Mouse (Mus musculus) forebrain, embryonic 12.5 days (tissue): ENCODE measurements around the gene Cbx6. TPM values are rescaled to one million over a fixed set of nuclear protein-coding genes. Genes with fewer than 3 reads are reported as not detected.

Source experiments
- ATAC-seq: fragments of 200-750 bp; cut with Nextera tagmentation; 2 replicates; pipeline ENCODE4 v1.8.0; 2017; ENCODE audit warnings: moderate TSS enrichment; ENCODE audit not compliant: low FRiP score
- H3K27ac ChIP-seq: fragments of 300-500 bp; sonication (generic); 2 replicates; pipeline ENCODE4 v1.5.1; 2016; ENCODE audit warnings: mild to moderate bottlenecking
- H3K27me3 ChIP-seq: fragments of 300-500 bp; sonication (generic); 2 replicates; pipeline ENCODE4 v1.6.1; 2016; ENCODE audit warnings: mild to moderate bottlenecking
- H3K36me3 ChIP-seq: fragments of 300-500 bp; sonication (generic); replicated peaks from 2 replicates; pipeline ENCODE4 v1.6.1; 2016; ENCODE audit warnings: mild to moderate bottlenecking
- H3K4me1 ChIP-seq: fragments of 300-500 bp; sonication (generic); 2 replicates; pipeline ENCODE4 v1.6.1; 2016
- H3K4me2 ChIP-seq: fragments of 300-500 bp; sonication (generic); 2 replicates; pipeline ENCODE4 v1.6.1; 2016; ENCODE audit warnings: mild to moderate bottlenecking, moderate library complexity
- H3K4me3 ChIP-seq: fragments of 300-500 bp; sonication (generic); replicated peaks from 2 replicates; pipeline ENCODE4 v1.5.1; 2016; ENCODE audit warnings: mild to moderate bottlenecking
- H3K9ac ChIP-seq: fragments of 300-500 bp; sonication (generic); 2 replicates; pipeline ENCODE4 v1.6.1; 2016; ENCODE audit warnings: mild to moderate bottlenecking
- H3K9me3 ChIP-seq: fragments of 300-500 bp; sonication (generic); 2 replicates; pipeline ENCODE4 v1.6.1; 2016
- WGBS: fragments of 180-500 bp; shearing (Covaris S2); methylation state at CpG from one replicate; pipeline ENCODE4 v1.1.7; 2016; 5-methylcytosine and 5-hydroxymethylcytosine counted together
- polyA plus RNA-seq: library from polyadenylated mRNA; unstranded; fragments of >200 nt; fragmentation: Nextera tagmentation; extraction: Ambion mirVana; gene quantifications from 2 replicates; pipeline ENCODE4 v1.2.1, GENCODE M21; 2016

The Cbx6 gene
- polyA plus RNA-seq, 1 experiment from 2014 or later = 31.5 TPM

GRCm38 (mm10) chr15:79797680-79798079 is 36.8 kb downstream of the Cbx6 start:
- Histone ChIP-seq H3K27ac (no peak overlapping the region), H3K9ac (no peak overlapping the region), H3K4me1 (peaks cover under 1% of the 10 kb centered on the region; the same call in 1 of the 2 replicates), H3K4me3 (no peak overlapping the region), H3K4me2 (no peak overlapping the region), H3K9me3 (no peaks in the 10 kb centered on the region), H3K36me3 (no peaks in the 10 kb centered on the region), H3K27me3 (peaks cover 28% of the 10 kb centered on the region)
- 87% methylated on average over 8 of the region's 8 CpGs for WGBS
- no peak for ATAC-seq

GRCm38 (mm10) chr15:79797096-79797495 is 37.4 kb downstream of the Cbx6 start:
- Histone ChIP-seq H3K9ac (no peak overlapping the region), H3K27ac (no peak overlapping the region), H3K4me3 (no peak overlapping the region), H3K4me2 (no peak overlapping the region), H3K36me3 (no peaks in the 10 kb centered on the region), H3K9me3 (no peaks in the 10 kb centered on the region), H3K27me3 (peaks cover 27% of the 10 kb centered on the region), H3K4me1 (peaks cover 3% of the 10 kb centered on the region; the same call in 1 of the 2 replicates)
- 88% methylated on average over 7 of the region's 7 CpGs for WGBS
- ATAC-seq = no peak

GRCm38 (mm10) chr15:79796256-79796655 is 38.2 kb downstream of the Cbx6 start:
- no peak for ATAC-seq
- no peak overlapping the region for H3K9ac ChIP-seq
- no peak overlapping the region for H3K4me3 ChIP-seq
- no peaks in the 10 kb centered on the region for H3K36me3 ChIP-seq
- peaks cover 23% of the 10 kb centered on the region; the same call in 1 of the 2 replicates for H3K27me3 ChIP-seq
- H3K9me3 ChIP-seq = no peaks in the 10 kb centered on the region
- H3K4me1 ChIP-seq = peaks cover 5% of the 10 kb centered on the region
- no peak overlapping the region for H3K27ac ChIP-seq
- 90% methylated on average over 12 of the region's 12 CpGs for WGBS
- H3K4me2 ChIP-seq = no peak overlapping the region

- WGBS = 38% methylated on average over 20 of the region's 20 CpGs
- Histone ChIP-seq H3K4me2 (no peak overlapping the region), H3K4me3 (no peak overlapping the region), H3K9ac (no peak overlapping the region), H3K27ac (no peak overlapping the region), H3K36me3 (no peaks in the 10 kb centered on the region), H3K27me3 (peaks cover 23% of the 10 kb centered on the region; the same call in 1 of the 2 replicates), H3K4me1 (peaks cover 6% of the 10 kb centered on the region), H3K9me3 (no peaks in the 10 kb centered on the region)
- ATAC-seq = no peak
Observed at GRCm38 (mm10) chr15:79794173-79794572, 40.3 kb downstream of the Cbx6 start.

- H3K36me3 ChIP-seq = no peaks in the 10 kb centered on the region
- H3K4me1 ChIP-seq = peaks cover 9% of the 10 kb centered on the region
- H3K9me3 ChIP-seq = no peaks in the 10 kb centered on the region
- no peak overlapping the region for H3K9ac ChIP-seq
- H3K27ac ChIP-seq = no peak overlapping the region
- ATAC-seq = no peak
- WGBS = 94% methylated on average over 9 of the region's 9 CpGs
- H3K4me2 ChIP-seq = no peak overlapping the region
- H3K4me3 ChIP-seq = no peak overlapping the region
- peaks cover 23% of the 10 kb centered on the region; the same call in 1 of the 2 replicates for H3K27me3 ChIP-seq
Observed at GRCm38 (mm10) chr15:79793076-79793475, 41.4 kb downstream of the Cbx6 start.

GRCm38 (mm10) chr15:79792455-79792854 is 42.0 kb downstream of the Cbx6 start:
- H3K27me3 ChIP-seq = peaks cover 19% of the 10 kb centered on the region; the same call in 1 of the 2 replicates
- H3K4me2 ChIP-seq = peak overlapping the region; percentile 27
- WGBS = 21% methylated on average over 19 of the region's 19 CpGs
- H3K9ac ChIP-seq = no peak overlapping the region
- ATAC-seq = no peak
- H3K9me3 ChIP-seq = no peaks in the 10 kb centered on the region
- peaks cover 15% of the 10 kb centered on the region for H3K4me1 ChIP-seq
- no peak overlapping the region for H3K4me3 ChIP-seq
- H3K27ac ChIP-seq = no peak overlapping the region
- no peaks in the 10 kb centered on the region for H3K36me3 ChIP-seq

- no peak for ATAC-seq
- 4% methylated on average over 12 of the region's 12 CpGs for WGBS
Observed at GRCm38 (mm10) chr15:79791502-79791901, 43.0 kb downstream of the Cbx6 start.

GRCm38 (mm10) chr15:79790905-79791304 is 43.6 kb downstream of the Cbx6 start:
- peaks cover 18% of the 10 kb centered on the region for H3K4me1 ChIP-seq
- H3K36me3 ChIP-seq = no peaks in the 10 kb centered on the region
- H3K27ac ChIP-seq = no peak overlapping the region
- 83% methylated on average over 6 of the region's 6 CpGs for WGBS
- no peak overlapping the region for H3K9ac ChIP-seq
- no peaks in the 10 kb centered on the region for H3K9me3 ChIP-seq
- no peak for ATAC-seq
- H3K27me3 ChIP-seq = peaks cover 18% of the 10 kb centered on the region; the same call in 1 of the 2 replicates
- no peak overlapping the region for H3K4me2 ChIP-seq
- no peak overlapping the region for H3K4me3 ChIP-seq

More at GRCm38 (mm10) chr15:79791502-79791901, 43.0 kb downstream of the Cbx6 start:
- Histone ChIP-seq H3K9ac (no peak overlapping the region), H3K27me3 (peaks cover 18% of the 10 kb centered on the region; the same call in 1 of the 2 replicates), H3K4me1 (peaks cover 18% of the 10 kb centered on the region), H3K27ac (no peak overlapping the region), H3K4me2 (no peak overlapping the region), H3K9me3 (no peaks in the 10 kb centered on the region), H3K36me3 (no peaks in the 10 kb centered on the region), H3K4me3 (no peak overlapping the region)

- Histone ChIP-seq H3K27ac (no peak overlapping the region), H3K9ac (no peak overlapping the region), H3K9me3 (no peaks in the 10 kb centered on the region), H3K4me2 (no peak overlapping the region), H3K36me3 (no peaks in the 10 kb centered on the region), H3K4me1 (peaks cover 18% of the 10 kb centered on the region), H3K27me3 (peaks cover 20% of the 10 kb centered on the region; the same call in 1 of the 2 replicates), H3K4me3 (no peak overlapping the region)
- no peak for ATAC-seq
- 61% methylated on average over 8 of the region's 8 CpGs for WGBS
Observed at GRCm38 (mm10) chr15:79790111-79790510, 44.4 kb downstream of the Cbx6 start.

- Histone ChIP-seq H3K27ac (no peak overlapping the region), H3K36me3 (no peaks in the 10 kb centered on the region), H3K9ac (no peak overlapping the region), H3K4me3 (no peak overlapping the region), H3K4me2 (no peak overlapping the region), H3K9me3 (no peaks in the 10 kb centered on the region), H3K27me3 (peaks cover 16% of the 10 kb centered on the region; the same call in 1 of the 2 replicates), H3K4me1 (peaks cover 18% of the 10 kb centered on the region)
- ATAC-seq = no peak; the same call in 1 of the 2 replicates
- WGBS = 44% methylated on average over 8 of the region's 8 CpGs
Observed at GRCm38 (mm10) chr15:79787815-79788214, 46.7 kb downstream of the Cbx6 start.

- H3K27ac ChIP-seq = no peak overlapping the region
- H3K9ac ChIP-seq = no peak overlapping the region
- no peak overlapping the region for H3K4me2 ChIP-seq
- no peak overlapping the region for H3K4me3 ChIP-seq
- peaks cover 12% of the 10 kb centered on the region for H3K4me1 ChIP-seq
- ATAC-seq = no peak
- H3K36me3 ChIP-seq = no peaks in the 10 kb centered on the region
- H3K27me3 ChIP-seq = peaks cover 7% of the 10 kb centered on the region; the same call in 1 of the 2 replicates
- no peaks in the 10 kb centered on the region for H3K9me3 ChIP-seq
- 82% methylated on average over 1 of the region's 1 CpGs for WGBS
Observed at GRCm38 (mm10) chr15:79785056-79785455, 49.4 kb downstream of the Cbx6 start.

GRCm38 (mm10) chr15:79777749-79778148 is 56.7 kb downstream of the Cbx6 start, which contains the start of gene Dnal4:
Gene Dnal4 (minus strand): TSS chr15:79777849.
- Histone ChIP-seq H3K4me2 (no peak within 1 kb of the TSS), H3K9ac (no peak within 1 kb of the TSS), H3K4me1 (peaks cover 18% of the 10 kb centered on the region), H3K9me3 (no peaks in the 10 kb centered on the region), H3K27me3 (0 out of 2 replicates have a peak, but pooled peaks cover 3% of the 10 kb centered on the region), H3K4me3 (no peak within 1 kb of the TSS), H3K27ac (no peak within 1 kb of the TSS), H3K36me3 (no peaks in the 10 kb centered on the region)
- ATAC-seq = no peak

- no peak overlapping the region for H3K9ac ChIP-seq
- no peak overlapping the region for H3K27ac ChIP-seq
- 0 out of 2 replicates have a peak, but pooled peaks cover 3% of the 10 kb centered on the region for H3K27me3 ChIP-seq
- no peaks in the 10 kb centered on the region for H3K36me3 ChIP-seq
- no peak for ATAC-seq
- peaks cover 24% of the 10 kb centered on the region for H3K4me1 ChIP-seq
- 69% methylated on average over 7 of the region's 7 CpGs for WGBS
- no peak overlapping the region for H3K4me3 ChIP-seq
- H3K4me2 ChIP-seq = no peak overlapping the region
- H3K9me3 ChIP-seq = no peaks in the 10 kb centered on the region
Observed at GRCm38 (mm10) chr15:79775662-79776061, 58.8 kb downstream of the Cbx6 start.
